Mouse (Mus musculus) frontal cortex, adult (tissue): ENCODE data around the gene Arhgef17.

Experiments used
- ATAC-seq: cut with Nextera tagmentation; 2 replicates; pipeline ENCODE4 v1.9.2; 2017; ENCODE audit warnings: mild to moderate bottlenecking, moderate library complexity, mixed read lengths; ENCODE audit not compliant: low TSS enrichment

Gene Arhgef17

DNA sequence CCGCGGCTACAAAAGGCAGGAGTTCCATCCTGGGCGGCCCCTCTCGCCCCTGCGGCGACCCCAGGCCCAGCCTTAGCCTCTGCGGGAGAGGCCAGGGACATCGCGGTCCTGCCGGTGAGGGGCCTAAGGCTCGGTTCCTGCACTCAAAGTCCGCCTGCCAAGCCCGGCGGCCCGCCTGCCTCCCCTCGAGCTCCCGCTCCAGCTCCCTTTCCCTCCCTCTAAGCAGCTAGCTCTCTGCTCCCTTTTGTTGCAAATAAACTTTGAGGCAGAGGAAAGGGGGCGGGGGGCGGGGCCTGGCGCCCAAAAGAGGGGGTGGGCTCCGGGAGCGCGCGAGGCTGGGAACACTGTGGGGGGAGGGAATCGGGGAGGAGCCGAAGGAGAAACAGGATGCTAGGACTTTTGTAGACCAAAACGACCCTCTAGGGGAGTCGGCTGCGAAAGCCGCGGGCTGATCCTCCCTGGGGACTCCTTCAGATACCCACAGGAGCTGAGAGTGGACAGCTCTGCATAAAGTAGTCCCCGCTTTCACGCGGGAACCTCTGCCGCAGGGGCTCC is at the start of gene Arhgef17:
Gene Arhgef17 (minus strand): TSS at position 182 of the 555 bp plus-strand sequence.
- ATAC-seq = peak; percentile 11; the same call in 1 of the 2 replicates

DNA sequence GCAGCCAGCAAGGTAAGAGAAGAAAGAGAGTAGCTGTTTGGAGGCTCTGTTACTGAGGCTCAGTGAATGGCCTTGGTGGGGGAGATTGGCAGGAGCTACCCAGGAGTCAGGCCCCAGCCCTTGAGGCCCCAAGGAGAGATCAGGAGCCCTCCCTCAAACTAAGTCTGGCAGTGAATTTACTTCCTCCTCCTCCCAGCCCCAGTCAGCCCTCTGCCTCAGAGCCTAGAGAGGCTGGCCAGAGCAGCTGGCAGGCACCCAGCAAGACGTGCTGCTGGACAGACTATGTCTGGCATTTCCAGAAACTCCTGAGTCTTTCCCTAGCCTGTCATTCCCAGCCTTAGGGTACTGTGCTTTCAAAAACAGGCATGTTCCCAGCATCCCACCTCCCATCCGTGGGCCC is 47.3 kb upstream of the Arhgef17 start:
- no peak for ATAC-seq

DNA sequence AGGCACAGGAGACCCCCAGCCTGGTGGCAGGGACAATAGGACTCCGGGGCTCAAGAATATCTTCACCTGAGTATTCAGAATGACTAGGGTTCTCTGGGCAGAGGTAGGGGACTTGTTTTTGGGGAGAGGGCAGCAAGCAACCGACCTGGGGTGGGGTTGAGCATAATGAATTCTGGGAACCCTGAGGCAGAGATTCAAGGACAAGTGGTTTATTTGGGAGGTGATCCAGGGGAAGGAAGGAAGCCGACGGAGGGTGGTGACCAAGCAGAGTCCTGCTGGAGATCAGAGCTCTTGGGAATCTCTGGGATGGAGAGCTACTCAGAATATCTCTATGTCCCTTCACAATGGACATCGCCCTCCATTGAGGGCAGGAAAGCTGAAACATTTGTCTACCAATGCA is 46.3 kb upstream of the Arhgef17 start:
- no peak for ATAC-seq

DNA sequence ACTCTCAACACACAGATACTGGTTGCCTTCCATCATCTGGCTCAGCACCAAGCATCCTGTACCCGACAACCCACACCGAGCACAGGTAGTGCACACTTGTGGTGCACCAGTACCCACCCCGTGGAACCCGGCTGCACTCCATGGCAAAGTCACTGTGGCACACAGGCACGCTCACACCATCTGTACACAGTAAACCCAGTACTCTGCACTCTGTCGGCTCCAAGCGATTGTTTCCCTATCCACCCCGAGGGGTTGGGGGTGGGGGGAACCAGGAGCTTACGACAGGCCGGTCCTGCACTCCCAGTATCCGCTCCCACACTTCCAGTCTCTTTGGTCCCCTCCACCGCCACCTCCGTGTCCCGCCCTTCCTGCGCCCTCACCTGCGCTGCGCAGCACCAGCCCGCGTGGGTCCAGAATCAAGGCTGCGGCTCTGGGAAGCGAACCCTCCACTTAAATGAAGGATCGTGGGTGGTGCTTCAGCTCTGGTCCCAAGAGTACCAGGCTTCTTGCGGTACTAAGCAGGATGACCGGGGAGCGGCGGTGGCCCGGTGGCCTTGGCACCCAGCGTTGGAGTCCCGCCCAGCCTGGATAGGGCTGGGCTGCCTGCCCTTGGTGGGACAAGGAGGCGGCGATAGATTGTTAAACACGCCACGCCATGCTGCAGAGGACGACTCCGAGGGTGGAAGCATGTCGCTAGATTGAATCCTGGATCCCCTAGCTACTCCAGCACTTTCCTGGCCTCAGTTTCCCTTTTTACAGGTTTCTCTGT is 42.4 kb upstream of the Arhgef17 start, which contains the start of gene P2ry6:
Gene P2ry6 (minus strand): TSS at position 515 of the 769 bp plus-strand sequence.
- ATAC-seq = no peak

DNA sequence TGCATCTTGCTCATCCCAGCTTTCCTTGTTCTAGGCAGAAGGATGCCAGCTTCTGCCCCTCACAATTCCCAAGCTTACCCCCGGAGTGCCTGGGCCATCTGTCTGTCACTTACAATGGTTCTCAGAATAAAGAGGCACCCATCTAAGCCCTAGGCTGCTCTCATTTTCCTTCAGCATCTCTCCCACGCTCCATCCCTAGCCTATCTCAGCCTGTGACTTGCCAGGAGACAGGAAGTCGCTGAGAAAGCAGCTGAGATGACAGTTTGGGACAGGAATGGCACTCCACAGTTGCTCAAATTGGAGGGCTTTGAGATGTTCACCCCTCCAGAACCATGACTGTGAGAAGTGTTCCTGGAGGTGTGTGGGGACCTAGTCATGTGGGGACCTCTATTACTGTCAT is 41.0 kb upstream of the Arhgef17 start:
- peak; percentile 82; the same call in 1 of the 2 replicates for ATAC-seq

DNA sequence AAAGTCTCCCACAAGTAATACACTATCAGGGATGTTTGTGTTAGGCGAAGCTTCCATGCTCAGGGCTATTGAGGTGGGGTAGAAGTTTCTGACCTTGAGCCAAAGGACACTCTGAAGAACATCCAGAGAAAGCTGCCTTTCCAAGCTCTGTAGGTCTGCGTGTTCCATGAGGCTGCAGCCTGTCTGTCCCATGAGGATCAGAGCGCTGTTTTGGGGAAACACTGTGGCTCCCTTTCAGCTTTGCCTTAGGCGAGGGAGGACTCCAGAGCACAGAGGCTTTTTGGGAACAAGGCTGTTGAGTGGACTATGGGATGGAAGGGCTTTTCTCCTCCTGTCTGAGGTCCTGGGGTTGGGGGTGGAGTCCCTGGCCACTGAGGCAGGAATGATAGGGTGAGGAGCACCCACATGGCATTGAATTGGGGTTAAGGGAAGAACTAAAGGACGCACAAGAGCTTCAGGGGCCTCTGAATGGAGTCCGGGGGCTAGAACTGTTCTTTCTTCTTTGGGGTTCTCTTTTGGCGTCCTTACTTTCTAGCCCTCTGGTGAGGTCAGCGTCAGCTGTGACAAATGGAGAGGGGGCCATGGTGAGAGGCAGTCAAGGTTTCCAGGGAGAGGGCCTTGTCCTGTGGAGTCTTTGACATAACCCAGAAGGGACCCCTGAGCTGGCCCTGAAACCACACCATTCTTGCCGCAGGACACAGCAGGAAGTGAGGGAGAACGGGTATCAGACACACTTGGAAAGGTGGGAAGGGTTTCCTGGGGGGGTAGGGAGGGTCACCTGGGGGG is 37.2 kb upstream of the Arhgef17 start:
- ATAC-seq = no peak

DNA sequence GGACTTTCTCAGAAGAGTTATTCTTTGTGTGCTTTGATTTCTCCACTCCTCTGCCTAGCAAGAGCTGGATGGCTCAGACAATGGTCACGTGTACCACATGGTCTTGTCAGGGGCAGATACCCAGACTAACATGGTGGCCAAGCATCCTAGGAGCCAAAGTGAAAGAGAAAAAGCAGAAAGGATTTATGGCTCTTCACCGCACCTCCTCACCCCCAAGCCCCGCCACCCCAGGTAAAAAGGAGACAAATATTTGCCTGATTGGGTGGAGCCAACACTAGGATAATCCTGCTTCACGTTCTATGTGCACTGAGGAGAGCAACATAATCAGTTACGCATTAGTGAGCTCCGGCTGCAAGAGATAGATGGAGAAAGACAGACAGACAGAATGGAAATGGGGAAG is 36.5 kb upstream of the Arhgef17 start:
- no peak for ATAC-seq

DNA sequence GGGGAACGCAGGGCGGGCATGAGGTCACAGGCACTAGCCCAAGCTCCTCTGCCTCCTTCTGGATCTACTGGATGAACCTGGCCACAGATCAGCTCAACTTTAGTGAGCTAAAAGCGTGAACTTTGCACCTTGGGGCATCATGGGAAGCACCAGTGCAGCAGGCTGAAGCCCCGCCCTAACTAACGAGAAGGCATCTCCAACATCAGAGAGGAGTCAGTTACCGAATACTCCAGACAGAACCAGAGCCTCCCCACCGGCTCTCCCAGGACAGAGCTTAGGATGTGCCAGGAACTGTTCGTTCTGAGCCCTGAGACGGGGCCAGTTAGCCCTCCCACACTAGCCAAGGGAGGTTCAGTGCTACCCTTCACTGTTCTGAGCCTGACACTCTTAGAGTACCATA is 35.9 kb upstream of the Arhgef17 start:
- no peak for ATAC-seq

DNA sequence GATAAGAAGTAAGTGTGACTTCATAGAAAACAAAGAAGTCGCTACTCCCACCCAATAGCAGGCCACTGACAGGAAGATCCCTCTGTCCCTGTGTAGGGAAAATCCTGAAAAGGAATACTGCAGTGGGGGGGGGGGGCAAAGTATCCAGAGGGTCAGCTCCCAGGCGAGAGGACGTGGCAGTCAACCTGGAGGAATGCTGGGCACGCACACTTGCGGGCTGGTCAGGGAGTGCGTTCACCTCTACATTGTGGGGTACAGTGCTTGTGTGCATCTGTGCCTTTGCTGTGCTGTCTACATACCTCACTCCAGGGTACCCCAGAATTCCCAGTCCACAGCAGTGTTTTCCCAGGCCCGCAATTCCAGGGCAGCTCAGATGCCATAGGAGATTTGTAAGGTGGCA is 34.1 kb upstream of the Arhgef17 start:
- ATAC-seq = no peak

DNA sequence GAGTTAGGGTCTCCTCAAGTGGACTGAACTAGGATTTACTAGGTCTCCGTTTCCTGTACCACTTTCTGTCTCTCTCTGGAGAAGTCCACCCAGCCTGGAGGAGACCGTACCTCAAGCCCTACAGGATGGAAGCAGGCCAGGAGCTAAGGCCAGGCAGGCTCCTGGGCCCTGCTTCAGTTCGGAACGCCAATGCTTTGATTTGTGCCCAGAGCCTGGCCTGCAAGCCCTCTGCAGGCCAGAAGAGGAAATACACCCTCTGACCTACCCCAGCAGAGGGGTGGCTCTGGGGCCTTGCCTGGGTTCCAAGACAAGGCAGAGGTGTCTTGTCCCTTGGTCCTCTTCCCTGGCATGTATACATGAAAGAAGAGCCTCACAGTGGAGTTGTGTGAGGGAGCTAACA is 33.2 kb upstream of the Arhgef17 start:
- ATAC-seq = peak; percentile 59; the same call in 1 of the 2 replicates

DNA sequence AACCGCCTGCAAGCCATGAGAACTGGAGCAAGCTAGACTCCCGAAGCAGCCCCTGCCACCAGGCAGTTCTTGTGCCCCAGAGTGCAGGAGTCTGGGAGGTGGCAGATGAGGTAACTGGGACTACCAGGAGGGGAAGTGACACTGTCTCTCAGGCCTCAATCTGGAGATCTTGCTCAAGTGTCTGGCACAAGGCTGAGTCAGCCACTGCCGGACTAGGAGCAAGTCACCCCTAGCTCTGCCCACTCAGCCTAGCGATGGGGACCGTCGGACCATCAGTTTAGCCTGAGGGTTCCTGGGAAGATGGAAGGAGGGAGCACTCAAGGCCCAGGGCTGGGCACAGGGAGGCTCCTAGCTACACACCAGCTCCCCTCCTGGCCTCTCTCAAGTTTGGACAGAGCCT is 32.3 kb upstream of the Arhgef17 start:
- no peak; the same call in 1 of the 2 replicates for ATAC-seq

DNA sequence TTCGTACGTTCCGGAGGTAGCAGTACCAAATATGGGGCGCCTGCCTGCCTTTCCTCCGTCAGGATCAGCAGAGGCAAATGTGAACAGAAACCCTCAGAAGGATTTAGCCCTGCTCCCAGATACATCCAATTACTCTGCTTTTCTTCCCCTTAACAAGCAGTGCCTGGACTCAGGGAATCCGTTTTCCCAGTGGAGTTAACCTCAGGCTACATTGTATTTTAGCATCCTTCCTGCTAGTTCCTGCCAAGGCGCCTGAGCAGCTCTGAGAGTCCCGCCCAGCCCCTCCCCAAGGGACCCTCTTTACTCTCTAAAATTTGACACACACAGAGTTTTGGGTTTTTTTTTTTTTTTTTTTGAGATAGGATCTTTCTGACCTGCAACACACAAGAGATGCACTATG is 31.5 kb upstream of the Arhgef17 start:
- no peak for ATAC-seq

DNA sequence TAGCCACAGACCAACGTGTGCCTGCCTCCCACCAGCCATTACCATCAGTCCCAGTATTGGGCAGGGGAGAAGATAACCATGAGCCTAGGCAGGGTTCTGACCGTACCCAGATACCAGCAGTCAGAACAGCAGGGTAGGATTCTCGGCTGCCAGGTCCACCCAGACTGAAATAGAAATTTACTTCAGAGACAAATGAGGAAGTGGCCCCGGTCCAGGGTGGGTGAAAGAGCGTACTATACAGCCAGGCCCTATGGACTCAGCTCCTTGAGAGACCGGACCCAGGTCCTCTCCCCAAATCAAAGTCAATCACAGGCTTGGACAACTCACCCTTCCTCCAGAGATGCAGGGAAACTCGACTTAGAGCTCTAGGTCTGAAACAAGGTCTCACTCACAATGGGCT is 29.2 kb upstream of the Arhgef17 start:
- ATAC-seq = no peak

DNA sequence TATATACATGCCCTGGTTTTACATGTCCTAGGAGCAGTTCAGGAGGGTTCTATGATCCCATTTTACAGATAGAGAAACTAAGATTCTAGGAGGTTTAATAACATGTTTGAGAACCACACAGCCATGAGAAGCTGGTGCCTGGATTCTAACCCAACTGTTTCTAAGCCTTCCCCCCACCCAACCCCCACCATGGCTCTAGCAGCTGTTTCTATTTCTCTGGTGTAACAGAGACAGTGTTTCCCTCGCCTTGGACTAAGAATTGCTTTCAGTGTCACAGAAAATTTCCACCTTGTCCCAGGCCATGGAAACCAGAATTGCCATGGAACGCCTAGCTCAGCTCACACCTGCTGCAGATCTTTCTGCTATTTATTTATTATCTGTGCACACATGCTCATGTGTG is 28.6 kb upstream of the Arhgef17 start:
- ATAC-seq = no peak

DNA sequence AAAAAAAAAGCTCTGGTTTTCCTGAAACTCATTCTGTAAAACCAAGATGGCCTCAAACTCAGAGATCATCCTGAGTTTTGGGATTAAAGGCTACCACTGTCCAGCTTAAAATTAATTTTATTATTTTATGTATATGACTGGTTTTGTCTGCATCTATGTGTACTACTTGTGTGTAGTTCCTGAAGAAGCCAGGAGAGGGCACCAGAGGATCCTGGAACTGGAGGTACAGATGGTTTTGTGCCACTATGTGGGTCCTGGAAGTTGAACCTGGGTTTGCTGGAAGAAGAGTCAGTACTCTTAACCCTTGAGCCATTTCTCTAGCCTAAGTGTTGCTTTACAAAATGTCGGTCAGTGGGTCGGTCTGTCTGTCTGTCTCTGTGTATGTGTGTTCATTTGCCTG is 26.5 kb upstream of the Arhgef17 start:
- ATAC-seq = no peak

DNA sequence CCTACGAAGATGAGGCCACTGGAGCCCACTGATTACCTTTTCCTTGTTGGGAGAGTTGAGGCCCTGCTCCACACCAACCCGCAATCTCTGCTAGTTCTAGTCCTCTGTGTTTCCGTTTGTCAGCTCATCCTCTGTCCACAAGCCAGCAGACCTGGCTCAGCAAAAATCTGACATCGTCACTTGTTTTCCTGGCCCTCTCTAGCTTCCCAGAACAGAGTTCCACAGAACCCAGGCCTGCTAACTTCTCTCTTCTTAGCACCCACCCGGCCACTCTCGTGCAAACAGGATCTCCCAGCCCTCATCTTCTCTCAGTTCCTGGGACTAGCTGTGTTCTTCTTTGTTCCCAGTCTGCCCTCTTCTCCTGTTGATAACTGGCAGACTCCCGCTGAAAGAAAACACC is 20.8 kb upstream of the Arhgef17 start:
- no peak for ATAC-seq

DNA sequence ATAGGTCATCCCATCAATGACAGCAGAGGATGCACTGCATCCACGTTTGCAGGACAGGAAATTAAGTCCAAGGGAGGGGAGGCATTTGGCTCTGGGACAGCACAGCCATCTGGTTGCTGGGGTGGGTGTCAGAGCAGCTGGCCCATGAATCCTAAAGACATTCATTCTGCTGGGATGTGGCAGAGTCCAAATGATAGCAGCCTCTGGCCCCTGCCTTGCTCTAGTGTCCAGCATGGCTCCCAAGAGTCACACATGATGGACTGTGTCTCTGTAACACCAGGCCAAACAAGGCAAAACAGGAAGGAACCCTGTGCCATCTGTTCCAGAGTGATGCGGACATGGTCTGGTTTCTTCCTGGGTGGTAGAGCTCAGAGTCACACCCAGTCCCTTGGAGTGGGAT is 20.0 kb upstream of the Arhgef17 start:
- no peak; the same call in 1 of the 2 replicates for ATAC-seq

DNA sequence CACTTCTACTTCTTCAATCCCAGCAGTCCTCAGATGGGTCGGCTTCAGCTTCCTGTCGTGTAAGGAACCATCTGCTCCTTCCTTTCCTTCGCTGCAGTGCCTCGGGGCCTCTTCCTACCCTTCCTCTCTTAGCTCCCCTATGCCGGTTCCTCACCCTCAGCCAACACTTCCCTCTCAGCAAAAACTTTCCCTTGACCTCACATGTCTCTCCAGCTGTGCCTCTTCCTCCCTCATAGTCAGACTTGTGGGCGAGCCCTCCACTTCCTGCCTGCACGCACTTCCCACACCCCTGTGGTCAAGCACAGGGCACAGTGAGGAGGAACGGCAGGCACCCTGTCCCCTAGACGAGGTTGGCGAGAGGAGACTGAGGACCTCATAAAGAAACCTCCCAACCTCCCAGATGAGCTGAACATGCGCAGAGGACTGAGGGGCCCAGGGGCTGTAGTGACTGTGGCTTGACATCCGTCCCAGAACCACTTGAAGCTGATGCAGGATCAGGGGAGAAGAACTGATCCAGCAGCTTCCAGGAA is 18.6 kb upstream of the Arhgef17 start:
- ATAC-seq = no peak

DNA sequence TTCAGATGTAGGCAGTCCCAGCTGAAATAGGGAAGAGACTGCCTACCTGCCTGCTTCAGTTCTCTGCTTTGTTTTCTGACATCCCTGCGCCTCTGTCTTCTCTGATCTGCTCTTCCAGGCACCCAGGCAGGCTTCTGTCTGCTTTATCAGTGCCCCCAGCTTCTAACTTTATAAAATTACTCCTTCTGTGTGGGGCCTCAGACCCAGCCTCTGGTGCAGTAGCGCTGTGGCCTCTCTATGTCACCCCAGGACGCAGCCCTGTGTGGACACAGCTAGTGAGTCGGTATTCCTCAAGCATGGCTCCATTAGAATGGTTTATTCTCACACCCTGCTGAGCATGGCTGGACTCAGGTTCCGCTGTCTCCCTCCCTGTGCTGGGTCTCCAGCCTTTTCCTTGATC is 18.1 kb upstream of the Arhgef17 start:
- no peak for ATAC-seq

DNA sequence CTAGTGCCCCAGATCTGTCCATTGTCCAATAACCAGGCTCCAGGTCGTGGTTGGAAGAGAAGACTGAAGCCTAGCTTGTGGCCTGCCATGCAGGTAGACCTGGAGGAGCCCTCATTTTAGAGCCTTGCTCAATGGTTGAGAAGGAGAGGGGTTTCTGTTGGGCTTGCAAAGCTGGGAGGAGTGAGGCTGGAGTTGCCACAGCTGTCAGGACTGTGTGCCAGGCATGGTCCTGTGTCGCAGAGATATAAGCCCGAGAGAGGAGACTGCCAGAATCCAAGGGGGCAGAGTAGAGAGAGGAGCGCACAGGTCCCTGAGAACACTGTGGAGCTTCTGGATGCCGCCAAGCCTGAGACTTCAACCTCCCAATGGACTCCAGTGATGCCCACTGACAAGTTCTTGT is 12.8 kb upstream of the Arhgef17 start:
- no peak for ATAC-seq

DNA sequence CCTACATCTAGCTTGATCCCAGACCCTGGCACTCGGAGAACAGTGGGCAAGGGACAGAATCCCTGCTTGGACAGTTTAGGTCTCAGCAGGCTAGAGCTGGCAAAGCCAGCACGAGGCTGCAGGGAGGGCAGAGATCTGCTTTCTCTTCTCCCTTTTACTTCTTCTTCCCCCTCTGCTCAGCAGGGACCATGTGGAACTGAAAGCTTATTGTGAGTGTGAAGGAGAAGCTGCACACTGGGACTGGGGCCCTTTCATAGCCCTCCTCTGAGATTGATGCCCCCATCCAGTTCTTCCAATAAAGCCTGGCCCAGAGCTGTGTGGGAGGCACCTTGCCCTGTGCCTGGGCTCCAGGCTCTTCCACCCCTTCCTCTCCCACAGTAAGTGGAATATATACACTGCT is 12.4 kb upstream of the Arhgef17 start:
- ATAC-seq = no peak

DNA sequence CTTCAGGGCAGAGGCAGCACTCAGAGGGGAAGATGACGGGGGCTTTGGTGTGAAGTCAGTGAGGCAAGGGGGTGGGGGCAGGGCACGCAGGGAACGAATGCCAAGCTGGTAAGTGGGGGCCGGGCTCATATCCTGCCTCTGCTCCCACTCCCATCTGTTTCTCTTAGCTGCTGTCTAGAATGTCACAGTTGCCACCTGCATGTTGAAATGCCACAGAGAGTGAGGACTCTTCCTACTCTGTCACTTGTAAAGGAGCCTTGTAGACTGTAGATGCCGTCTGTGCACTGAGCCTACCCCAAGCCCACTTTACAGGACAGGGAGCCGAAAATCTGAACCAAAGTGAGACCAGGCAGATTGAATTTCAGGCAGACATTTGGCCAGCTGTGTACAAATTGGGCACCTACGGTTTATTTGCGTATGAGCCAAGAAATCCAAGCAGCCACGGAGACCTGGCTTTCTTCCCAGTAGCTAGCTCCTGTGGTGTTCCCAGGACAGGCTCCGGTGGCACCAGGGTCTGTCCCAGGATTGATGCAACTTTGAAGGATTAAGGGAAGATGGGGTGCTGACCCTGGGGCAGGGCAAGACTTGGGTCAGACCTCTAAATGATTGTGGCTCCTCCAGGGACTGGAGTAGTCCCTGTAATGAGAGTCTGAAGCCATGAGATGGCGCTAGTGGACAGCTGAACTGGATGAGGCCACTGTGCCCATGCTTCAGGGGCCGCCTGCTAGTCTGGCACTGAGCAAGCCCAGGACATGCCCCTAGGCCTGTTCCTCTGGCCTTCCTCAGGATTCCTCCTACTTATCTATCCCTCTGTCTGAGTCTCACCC is 11.1 kb upstream of the Arhgef17 start:
- ATAC-seq = peak; percentile 77
